In genomic region chr6:134807091-134807490, GRCm38 (mm10) we compare ENCODE assay signal across 23 mouse cellular contexts. TPM values are rescaled to one million over a fixed set of nuclear protein-coding genes. Genes with fewer than 3 reads are reported as not detected.
DNase-seq lines count a peak whose midpoint lies in the region; ATAC-seq lines count a peak whose summit lies in the region.
"Had no signal": no experiment of that assay in that cellular context is flagged by ENCODE, and none has a peak within 500 bp of the region (broad histone marks: within the 10 kb centered on the region; RNA-seq: fewer than 3 reads in every experiment).

No protein-coding gene starts in this region.

- H3K4me2 ChIP-seq in forebrain, embryonic 15.5 days (replicated peaks): no peak overlapping the region
- H3K4me2 ChIP-seq: embryonic facial prominence, embryonic 13.5 days; forebrain, embryonic 12.5 days; heart, embryonic 11.5 days; hindbrain, embryonic 14.5 days had no signal

- DNase-seq in heart, adult 11 months: peak; percentile 89
- DNase-seq in heart, postnatal 25 days (ENCODE audit: low spot score): no peak
- DNase-seq in 416B (ENCODE audit: low read depth) (peak; percentile 43), R1 (ENCODE audit: low read depth, low spot score) (peak; percentile 39)
- DNase-seq in hindbrain, embryonic 10.5 days (ENCODE audit: low spot score): no peak
- DNase-seq: cerebellum, adult 11-12 months; cerebellum, adult 8-10 months; cerebellum, postnatal 10 days; embryo, embryonic 11 days; gastrocnemius, postnatal 10 days; gastrocnemius, postnatal 36 days; heart, postnatal 36 days had no signal

- no peak overlapping the region for H3K4me3 ChIP-seq in hindbrain, embryonic 10.5 days
- H3K4me3 ChIP-seq in forebrain, embryonic 15.5 days: no peak overlapping the region
- H3K4me3 ChIP-seq: embryonic facial prominence, embryonic 10.5 days; embryonic facial prominence, embryonic 13.5 days; erythroblast, embryonic 14.5 days; forebrain, embryonic 12.5 days had no signal

- no peak overlapping the region for H3K27ac ChIP-seq in hindbrain, embryonic 10.5 days
- H3K27ac ChIP-seq in forebrain, embryonic 15.5 days (replicated peaks): no peak overlapping the region
- H3K27ac ChIP-seq: embryonic facial prominence, embryonic 10.5 days; embryonic facial prominence, embryonic 13.5 days; forebrain, embryonic 12.5 days; hindbrain, embryonic 14.5 days; hindbrain, postnatal 0 days had no signal

- H3K9ac ChIP-seq in forebrain, embryonic 15.5 days (replicated peaks): no peak overlapping the region
- H3K9ac ChIP-seq: embryonic facial prominence, embryonic 13.5 days; forebrain, embryonic 12.5 days; hindbrain, embryonic 14.5 days had no signal

- ATAC-seq in forebrain, embryonic 15.5 days (replicated peaks): no peak
- ATAC-seq: forebrain, embryonic 16.5 days; hindbrain, postnatal 0 days; inflammation-experienced regulatory T-cells, adult 6 months; intestine, embryonic 16.5 days had no signal

- no peaks in the 10 kb centered on the region for H3K9me3 ChIP-seq in hindbrain, embryonic 10.5 days
- H3K9me3 ChIP-seq in forebrain, embryonic 15.5 days: no peaks in the 10 kb centered on the region
- H3K9me3 ChIP-seq: embryonic facial prominence, embryonic 10.5 days; embryonic facial prominence, embryonic 13.5 days; forebrain, embryonic 12.5 days had no signal

- WGBS in hindbrain, embryonic 10.5 days: 79% methylated on average over 2 of the region's 2 CpGs
- 86% methylated on average over 1 of the region's 2 CpGs for WGBS in forebrain, embryonic 15.5 days

- intact Hi-C loops in heart, postnatal 25 days (cut with DNase I): no loop called here

- no peaks in the 10 kb centered on the region for H3K36me3 ChIP-seq in hindbrain, embryonic 10.5 days
- H3K36me3 ChIP-seq in forebrain, embryonic 15.5 days: no peaks in the 10 kb centered on the region
- H3K36me3 ChIP-seq: embryonic facial prominence, embryonic 10.5 days; embryonic facial prominence, embryonic 13.5 days; forebrain, embryonic 12.5 days had no signal

- H3K27me3 ChIP-seq in hindbrain, embryonic 10.5 days (ENCODE audit: insufficient read depth, poor library complexity, severe bottlenecking): no peaks in the 10 kb centered on the region
- H3K27me3 ChIP-seq in forebrain, embryonic 15.5 days: no peaks in the 10 kb centered on the region
- H3K27me3 ChIP-seq: embryonic facial prominence, embryonic 13.5 days; forebrain, embryonic 12.5 days had no signal

- H3K4me1 ChIP-seq in hindbrain, embryonic 10.5 days (replicated peaks): no peaks in the 10 kb centered on the region
- H3K4me1 ChIP-seq in forebrain, embryonic 15.5 days: no peaks in the 10 kb centered on the region
- H3K4me1 ChIP-seq: embryonic facial prominence, embryonic 10.5 days; forebrain, embryonic 12.5 days had no signal

RNA-seq across cellular contexts. Expression of gene Dusp16, which starts 14.7 kb away (rescaled TPM):
- total RNA-seq in heart, postnatal 25 days (2021): 10 to 100 TPM; 22.8 TPM
- polyA plus RNA-seq in hindbrain, embryonic 10.5 days (2016; fragmentation: Nextera tagmentation; extraction: Ambion mirVana): 13.8 and 14.1 TPM in 2 replicates
- 8.5 and 10.3 TPM in 2 replicates for polyA plus RNA-seq in forebrain, embryonic 15.5 days (2015; fragmentation: Nextera tagmentation; extraction: Ambion mirVana)

RNA-seq across cellular contexts. Expression of gene Crebl2, which starts 22.9 kb away (rescaled TPM):
- 10 to 100 TPM; 11.5 to 12.1 TPM for total RNA-seq in heart, postnatal 25 days (2021)
- 1.2 and 1.4 TPM in 2 replicates for polyA plus RNA-seq in hindbrain, embryonic 10.5 days (2016; fragmentation: Nextera tagmentation; extraction: Ambion mirVana)
- 3.8 and 3.9 TPM in 2 replicates for polyA plus RNA-seq in forebrain, embryonic 15.5 days (2015; fragmentation: Nextera tagmentation; extraction: Ambion mirVana)

Comparison
In these comparisons a context has a peak if more than half of its experiments do, and no peak if none do; other contexts are left out.
1. DNase-seq: peak in heart, adult 11 months (single experiment), 416B (single experiment) and R1 (single experiment); none in heart, postnatal 25 days (single experiment) and hindbrain, embryonic 10.5 days (single experiment).